Mouse (Mus musculus): Measurements from ENCODE around the gene Bcl2l2. TPM values are rescaled to one million over a fixed set of nuclear protein-coding genes. Genes with fewer than 3 reads are reported as not detected.

Gene Bcl2l2
- total RNA-seq (2023): 3.6 TPM

DNA sequence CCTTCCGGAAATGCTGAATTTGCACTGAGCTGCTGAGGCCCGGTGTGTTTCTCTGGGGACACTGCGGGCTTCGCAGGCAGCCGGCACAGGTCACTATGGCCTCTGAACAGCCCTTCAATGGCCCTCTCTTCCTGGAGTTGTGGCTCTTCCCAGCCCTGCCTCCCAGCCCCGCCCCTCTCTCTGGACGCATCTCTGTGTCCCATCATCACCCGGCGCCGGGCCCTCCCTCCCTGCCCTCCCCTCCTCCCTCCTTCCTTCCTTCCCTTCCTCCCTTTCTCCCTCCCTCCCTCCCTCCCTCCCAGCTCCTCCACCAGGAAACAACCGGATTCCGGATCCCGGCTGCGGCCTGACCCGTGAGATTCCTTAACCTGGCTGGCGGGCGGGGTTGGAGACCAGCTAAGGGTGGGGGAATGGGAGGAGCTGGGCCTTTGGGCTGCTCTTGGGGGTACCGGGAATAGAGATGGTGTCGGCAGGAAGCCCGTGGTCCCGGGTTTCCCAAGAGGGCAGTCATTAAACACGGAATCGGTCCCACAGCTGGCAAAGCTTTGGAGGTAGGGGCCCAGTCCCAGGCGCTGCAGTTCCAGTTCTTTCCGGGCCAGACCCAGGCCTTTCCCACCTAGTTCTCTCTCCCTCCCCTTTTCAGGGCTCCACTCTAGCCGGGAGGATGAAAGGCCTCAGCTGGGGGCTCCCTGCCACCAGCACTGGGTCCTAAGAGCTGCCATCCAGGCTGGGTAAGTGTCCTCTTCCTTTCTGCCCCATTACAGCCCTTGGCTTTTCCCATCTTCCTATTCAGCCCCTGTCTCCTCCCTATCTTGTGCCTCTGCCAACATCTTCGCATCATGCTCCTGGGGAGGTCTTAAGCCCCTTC, at the start of gene Bcl2l2, which contains the start of gene Gm20521:
Bcl2l2 (plus strand) TSS at position 224 of the 868 bp plus-strand sequence.
Gm20521 (plus strand) TSS at position 288 of the 868 bp plus-strand sequence.

DNA sequence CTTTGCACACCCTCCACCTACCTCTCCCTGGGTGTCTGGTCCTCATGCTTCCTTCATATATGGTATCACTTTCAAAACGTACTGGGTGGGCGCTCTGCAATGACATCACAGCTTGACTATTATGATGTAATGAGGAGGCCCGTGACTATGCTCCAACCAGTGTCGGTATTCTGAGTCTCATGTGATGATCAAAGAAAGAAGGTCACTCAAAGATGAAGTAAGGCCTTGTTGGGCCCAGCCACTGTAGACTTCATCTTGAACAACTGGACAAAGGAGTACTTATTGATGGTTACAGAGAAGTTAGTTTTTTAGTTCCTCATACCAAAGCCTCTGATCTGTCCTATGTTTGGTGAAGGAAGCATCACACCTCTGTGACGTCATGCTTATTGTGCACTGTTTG, 12.3 kb upstream of the Bcl2l2 start, which contains the start of gene Homez:
Homez (minus strand) TSS at position 101 of the 400 bp plus-strand sequence.

DNA sequence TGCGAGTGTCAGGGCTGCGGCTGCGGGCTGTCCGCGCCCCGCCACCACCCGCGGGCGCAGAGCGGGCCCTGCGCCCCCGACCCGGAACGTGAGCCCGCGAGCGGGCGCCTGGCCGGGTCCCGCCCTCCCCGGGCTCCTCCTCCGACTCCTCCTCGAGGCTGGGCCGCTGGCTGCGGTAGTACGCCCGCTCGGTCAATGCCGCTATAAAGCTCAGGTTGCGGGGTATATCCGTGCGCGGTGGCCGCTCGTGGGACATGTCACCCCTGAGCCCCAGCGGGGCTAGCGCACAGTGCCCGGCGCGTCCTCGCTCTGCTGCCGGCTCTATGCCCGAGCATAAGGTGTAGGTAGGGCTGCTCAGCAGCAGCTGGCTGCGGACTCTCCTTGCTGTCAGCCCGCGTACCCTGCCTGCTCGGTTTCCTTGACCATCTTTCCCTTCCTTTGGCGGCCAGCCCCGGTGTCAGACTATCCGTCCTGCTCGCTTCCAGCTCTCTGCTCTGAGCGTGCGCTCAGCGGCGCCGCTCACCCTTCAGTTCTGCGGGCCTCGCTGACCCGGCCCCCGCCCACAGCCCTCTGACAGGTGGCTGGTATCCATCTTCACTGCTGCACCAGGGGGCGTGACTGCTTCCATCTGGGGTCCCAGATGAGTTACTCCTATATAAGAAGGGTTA, 6.0 kb upstream of the Bcl2l2 start, which contains the start of gene Ppp1r3e:
Ppp1r3e (minus strand) TSS at position 503 of the 668 bp plus-strand sequence.

DNA sequence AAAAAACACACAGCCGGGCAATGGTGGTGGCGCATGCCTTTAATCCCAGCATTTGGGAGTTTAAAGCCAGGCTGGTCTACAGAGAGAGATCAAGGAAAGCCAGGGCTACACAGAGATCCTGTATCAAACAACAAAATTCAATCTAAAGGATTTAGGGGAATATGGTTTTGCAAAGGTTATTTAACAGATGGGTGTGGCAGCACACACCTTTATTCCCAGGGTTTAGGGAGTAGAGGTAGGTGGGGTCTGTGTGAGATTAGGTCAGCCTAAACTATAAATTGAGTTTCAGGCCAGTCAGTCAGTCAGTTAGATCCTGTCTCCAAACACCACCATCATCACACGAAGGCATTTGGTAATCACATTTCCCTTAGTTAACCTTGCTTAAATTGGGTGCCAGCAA, 9.0 kb downstream of the Bcl2l2 start, which contains the start of gene Pabpn1:
Pabpn1 (plus strand) TSS at position 301 of the 400 bp plus-strand sequence.

DNA sequence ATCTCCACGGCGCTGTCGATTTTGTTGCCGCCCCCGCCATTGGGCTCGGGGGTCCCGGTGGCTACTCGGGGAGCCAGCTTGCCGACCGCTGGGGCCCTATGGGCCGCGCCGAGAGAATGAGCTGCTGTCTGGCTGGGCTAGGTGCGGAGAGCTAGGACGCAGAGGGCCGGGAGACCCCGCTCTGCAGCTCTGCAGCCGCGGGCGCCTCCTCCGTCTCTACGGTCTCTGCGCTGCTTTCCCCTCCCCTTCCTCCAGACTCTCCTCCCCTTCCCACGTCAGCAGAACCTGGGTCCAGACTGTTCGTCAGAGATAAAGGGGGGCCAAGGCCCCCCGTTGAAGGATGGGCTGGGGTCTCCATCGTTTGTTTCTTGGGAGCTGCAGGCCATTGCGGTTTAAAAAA, 29.7 kb downstream of the Bcl2l2 start, which contains the start of gene Slc22a17:
Slc22a17 (minus strand) TSS at position 247 of the 400 bp plus-strand sequence.

DNA sequence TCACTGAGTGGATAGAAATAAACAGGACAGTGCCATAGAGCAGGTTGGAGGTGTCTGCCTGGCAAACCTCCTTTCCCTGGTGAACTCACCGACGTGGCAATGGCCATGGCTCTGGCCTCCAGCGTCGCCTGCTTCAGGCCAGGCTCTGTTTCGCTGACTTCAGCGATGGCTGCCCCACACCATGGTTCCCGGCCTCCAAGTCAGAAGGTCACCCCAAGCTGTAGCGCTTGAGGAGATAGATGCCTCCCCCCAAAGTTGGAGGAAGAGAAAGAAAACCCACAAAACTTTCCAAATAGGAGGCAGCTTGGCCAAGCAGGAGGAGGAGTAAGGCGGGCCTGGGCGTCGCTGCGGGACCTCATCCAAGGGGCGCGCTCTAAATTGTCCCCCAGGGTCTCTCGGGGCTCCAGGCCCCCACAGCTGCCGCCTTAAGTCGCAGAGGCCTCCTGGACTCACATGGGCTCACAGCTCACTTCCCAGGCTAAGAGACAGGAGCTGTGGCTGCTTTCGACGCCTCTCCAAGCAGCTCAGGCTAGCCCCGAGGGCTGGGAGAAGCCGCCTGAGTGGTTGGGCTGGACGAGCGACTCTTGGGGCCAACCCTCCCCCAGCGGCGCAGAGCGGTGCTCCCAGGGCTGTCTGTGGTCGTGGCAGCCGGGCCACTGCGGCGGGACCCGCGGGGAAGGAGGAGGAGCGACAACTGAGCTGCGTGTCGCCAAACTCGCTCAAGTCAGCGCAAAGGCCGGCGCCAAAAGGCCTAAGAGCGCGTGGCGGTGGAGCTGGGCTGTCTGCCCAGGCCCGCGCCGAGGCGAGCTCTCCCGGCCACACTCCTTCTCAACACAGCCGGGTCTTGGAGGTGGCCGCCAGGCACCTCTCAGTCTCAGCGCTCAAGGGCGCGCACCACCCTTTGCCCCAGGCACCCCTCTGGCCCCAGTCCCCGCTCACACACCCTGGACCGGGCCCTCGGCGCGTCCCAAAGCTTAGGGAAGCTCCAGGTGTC, 42.5 kb downstream of the Bcl2l2 start, which contains the start of gene Efs:
Efs (minus strand) TSS at position 778 of the 994 bp plus-strand sequence.

DNA sequence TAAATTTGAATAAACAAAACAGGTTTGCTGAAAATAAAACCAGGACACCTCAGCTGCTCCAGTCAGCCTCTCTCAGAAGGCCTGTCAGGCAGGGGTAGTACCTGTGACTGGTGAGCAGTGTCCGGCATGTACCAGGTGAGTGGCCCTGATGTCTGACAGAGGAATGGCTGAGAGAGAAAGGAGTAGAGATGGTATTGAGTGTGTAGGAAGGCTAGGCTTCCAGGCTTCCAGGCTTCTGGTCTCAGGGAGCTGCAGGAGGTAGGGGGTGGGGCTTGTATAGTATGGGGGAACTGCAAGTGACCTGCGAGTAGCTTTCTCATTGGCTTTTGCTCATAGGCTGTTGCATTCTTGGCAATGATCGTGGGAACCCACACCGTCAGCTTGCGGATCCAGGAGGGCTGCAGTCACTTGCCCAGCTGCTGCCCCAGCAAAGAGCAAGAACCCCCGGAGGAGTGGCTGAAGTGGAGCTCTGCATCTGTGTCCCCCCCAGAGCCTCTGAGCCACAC, 49.5 kb downstream of the Bcl2l2 start, which contains the start of gene Il25:
Il25 (plus strand) TSS at position 51 of the 506 bp plus-strand sequence.

DNA sequence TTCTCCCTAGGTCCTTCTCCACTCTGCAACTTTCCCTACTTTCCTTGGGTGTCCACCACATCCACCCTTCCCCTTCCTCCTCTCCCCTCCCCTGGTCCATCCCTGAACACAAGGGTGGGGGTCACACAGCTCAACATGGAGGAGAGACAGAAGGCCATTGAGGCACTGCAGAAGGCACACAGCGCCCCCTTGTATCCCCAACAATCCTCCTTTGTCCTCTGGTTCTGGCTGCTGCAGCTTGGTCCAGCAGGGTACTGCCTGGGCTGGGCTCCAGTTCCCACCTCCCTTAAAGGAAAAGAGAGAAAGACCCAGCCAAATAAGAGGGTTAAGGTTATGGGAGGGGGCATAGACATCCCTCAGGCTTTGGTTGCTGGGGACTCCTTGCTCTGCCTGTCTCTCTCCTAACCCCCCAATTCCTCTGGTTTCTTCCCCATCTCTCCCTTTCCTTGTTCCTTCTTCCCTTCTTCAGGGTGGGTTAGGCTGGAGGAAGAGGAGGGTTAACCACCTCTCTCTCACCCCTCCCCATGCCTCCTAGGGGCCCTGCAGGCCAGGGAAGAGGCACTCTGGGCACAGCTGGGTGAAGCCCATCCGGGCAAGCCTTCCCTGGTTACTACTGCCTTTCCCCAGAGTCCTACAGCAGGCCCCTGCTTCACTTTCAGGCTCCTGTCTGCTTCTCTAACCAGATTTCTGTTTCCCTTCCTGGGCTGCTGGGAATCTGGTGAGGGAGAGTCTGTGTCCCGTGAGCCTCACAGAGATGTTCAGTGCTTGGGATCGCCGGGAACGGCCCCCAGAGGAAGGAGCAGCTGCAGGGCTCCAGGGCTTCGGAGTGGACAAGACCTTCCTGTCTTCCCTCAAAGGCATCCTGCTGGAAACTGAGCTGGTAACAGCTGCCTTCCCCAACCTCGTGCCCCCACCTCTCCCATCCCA, 53.0 kb downstream of the Bcl2l2 start, which contains the start of gene Cmtm5:
Cmtm5 (plus strand) TSS at position 358 of the 927 bp plus-strand sequence.

Other genes with a start within 250 kb of the Bcl2l2 start
- gene Gm17606, start 242.4 kb upstream of the Bcl2l2 start, total RNA-seq (2023): not detected
- gene Cdh24, start 242.0 kb upstream of the Bcl2l2 start, total RNA-seq (2023): 6.2 TPM
- gene 1700123O20Rik, start 197.2 kb upstream of the Bcl2l2 start, total RNA-seq (2023): 29.9 TPM
- 537 TPM for gene Acin1, start 196.4 kb upstream of the Bcl2l2 start, total RNA-seq (2023)
- not detected for gene Gm29776, start 184.5 kb upstream of the Bcl2l2 start, total RNA-seq (2023)
- gene Cebpe, start 171.2 kb upstream of the Bcl2l2 start, total RNA-seq (2023): 0.55 TPM
- gene Slc7a8, start 101.4 kb upstream of the Bcl2l2 start, total RNA-seq (2023): 0.43 TPM
- not detected for gene Rnf212b, start 69.2 kb upstream of the Bcl2l2 start, total RNA-seq (2023)
- gene Homez, start 12.4 kb upstream of the Bcl2l2 start, total RNA-seq (2023): 6.8 TPM
- 12.5 TPM for gene Ppp1r3e, start 5.8 kb upstream of the Bcl2l2 start, total RNA-seq (2023)
- gene Gm20521, start 64 bp downstream of the Bcl2l2 start, total RNA-seq (2023): 0.83 TPM
- gene Pabpn1, start 9.1 kb downstream of the Bcl2l2 start, total RNA-seq (2023): 231 TPM
- gene Slc22a17, start 29.8 kb downstream of the Bcl2l2 start, total RNA-seq (2023): 2.8 TPM
- gene Efs, start 42.7 kb downstream of the Bcl2l2 start, total RNA-seq (2023): not detected
- not detected for gene Il25, start 49.3 kb downstream of the Bcl2l2 start, total RNA-seq (2023)
- gene Cmtm5, start 52.9 kb downstream of the Bcl2l2 start, total RNA-seq (2023): not detected
- not detected for gene Myh6, start 83.5 kb downstream of the Bcl2l2 start, total RNA-seq (2023)
- gene Gm17428, start 93.6 kb downstream of the Bcl2l2 start, total RNA-seq (2023): not detected
- not detected for gene Myh7, start 111.2 kb downstream of the Bcl2l2 start, total RNA-seq (2023)
- gene Ngdn, start 132.1 kb downstream of the Bcl2l2 start, total RNA-seq (2023): 87.3 TPM
- gene Zfhx2, start 208.9 kb downstream of the Bcl2l2 start, total RNA-seq (2023): 14.9 TPM
- gene Thtpa, start 211.4 kb downstream of the Bcl2l2 start, total RNA-seq (2023): 6.1 TPM
- 131 TPM for gene Ap1g2, start 223.2 kb downstream of the Bcl2l2 start, total RNA-seq (2023)
- gene Jph4, start 233.6 kb downstream of the Bcl2l2 start, total RNA-seq (2023): not detected